In genomic region chr11:115888020-115888419, GRCm38 (mm10) we compare ENCODE assay signal across 24 mouse cellular contexts. TPM values are rescaled to one million over a fixed set of nuclear protein-coding genes. Genes with fewer than 3 reads are reported as not detected.
DNase-seq lines count a peak whose midpoint lies in the region; ATAC-seq and TF ChIP-seq lines count a peak whose summit lies in the region.
"Had no signal": no experiment of that assay in that cellular context is flagged by ENCODE, and none has a peak within 500 bp of the region (broad histone marks: within the 10 kb centered on the region; RNA-seq: fewer than 3 reads in every experiment).

No protein-coding gene starts in this region.

- H3K4me1 ChIP-seq in forebrain, postnatal 0 days (ENCODE audit: insufficient read depth), result no peaks in the 10 kb centered on the region
- no peaks in the 10 kb centered on the region for H3K4me1 ChIP-seq in forebrain, embryonic 10.5 days

- no peaks in the 10 kb centered on the region; the same call in 1 of the 2 replicates for H3K36me3 ChIP-seq in forebrain, postnatal 0 days (ENCODE audit: insufficient read depth)
- H3K36me3 ChIP-seq in forebrain, embryonic 10.5 days (replicated peaks), result peaks cover 3% of the 10 kb centered on the region
- H3K36me3 ChIP-seq: heart, embryonic 15.5 days had no signal

- no peak for TF ChIP-seq CTCF in forebrain, postnatal 0 days (IDR thresholded peaks at IDR 0.05; ENCODE audit: low read depth)

- no peaks in the 10 kb centered on the region for H3K9me3 ChIP-seq in forebrain, postnatal 0 days (ENCODE audit: low read length)
- no peaks in the 10 kb centered on the region for H3K9me3 ChIP-seq in forebrain, embryonic 10.5 days
- H3K9me3 ChIP-seq: heart, embryonic 12.5 days; heart, embryonic 15.5 days; hindbrain, embryonic 10.5 days had no signal

- H3K9ac ChIP-seq in forebrain, postnatal 0 days, result no peak overlapping the region
- H3K9ac ChIP-seq: heart, embryonic 12.5 days; heart, embryonic 15.5 days; hindbrain, embryonic 14.5 days had no signal

- WGBS in forebrain, postnatal 0 days, result 65% methylated on average over 5 of the region's 5 CpGs
- 91% methylated on average over 5 of the region's 5 CpGs for WGBS in forebrain, embryonic 10.5 days

- 0 out of 2 replicates have a peak, but pooled peaks have one; percentile 43 for ATAC-seq in forebrain, postnatal 0 days
- ATAC-seq: CD4-positive, CD25-positive, alpha-beta regulatory T cell, adult 4 months; forebrain, embryonic 14.5 days; intestine, postnatal 0 days had no signal

- no peak overlapping the region for H3K4me3 ChIP-seq in forebrain, postnatal 0 days (ENCODE audit: low read depth, low read length)
- H3K4me3 ChIP-seq in forebrain, embryonic 10.5 days, result no peak overlapping the region
- H3K4me3 ChIP-seq: heart, embryonic 12.5 days; heart, embryonic 15.5 days; hindbrain, embryonic 10.5 days had no signal

- H3K27ac ChIP-seq in forebrain, postnatal 0 days (ENCODE audit: low read depth, low read length), result no peak overlapping the region
- no peak overlapping the region for H3K27ac ChIP-seq in forebrain, embryonic 10.5 days
- H3K27ac ChIP-seq: heart, embryonic 15.5 days; hindbrain, embryonic 10.5 days; hindbrain, embryonic 14.5 days had no signal

- no peak overlapping the region for H3K4me2 ChIP-seq in forebrain, postnatal 0 days (ENCODE audit: low read depth)
- H3K4me2 ChIP-seq: heart, embryonic 12.5 days; heart, embryonic 15.5 days; hindbrain, embryonic 14.5 days had no signal

- DNase-seq in forebrain, postnatal 0 days, result peak; percentile 17
- DNase-seq in forebrain, embryonic 10.5 days (ENCODE audit: extremely low spot score, low spot score), result no peak
- DNase-seq in left cerebral cortex, postnatal 4 days, result peak; percentile 61
- DNase-seq in left cerebral cortex, postnatal 36 days (ENCODE audit: low spot score in 2 of 2), result no peak
- peak; percentile 8 for DNase-seq in thymus, postnatal 4 days
- DNase-seq in thymus, postnatal 36 days, result no peak
- DNase-seq: adrenal gland, adult 2 months; adrenal gland, postnatal 14 days; cerebellum, adult 11-12 months; cerebellum, adult 8-10 months; gastrocnemius, postnatal 10 days; gastrocnemius, postnatal 36 days; heart, postnatal 10 days; heart, postnatal 36 days had no signal

- intact Hi-C loops in left cerebral cortex, postnatal 4 days (cut with DNase I), result no loop called here
- intact Hi-C loops in left cerebral cortex, postnatal 36 days (cut with DNase I), result no loop called here

- H3K27me3 ChIP-seq in forebrain, postnatal 0 days (ENCODE audit: insufficient read depth, low read length), result no peaks in the 10 kb centered on the region
- H3K27me3 ChIP-seq in forebrain, embryonic 10.5 days (ENCODE audit: poor library complexity, severe bottlenecking), result peaks cover 15% of the 10 kb centered on the region

RNA-seq across cellular contexts. Expression of gene Smim5, which starts 11.7 kb away (rescaled TPM):
- 0.95 and 1.0 TPM in 2 replicates for total RNA-seq in forebrain, postnatal 0 days (2014; rRNA removed)
- 2.4 and 2.5 TPM in 2 replicates for polyA plus RNA-seq in forebrain, postnatal 0 days (2015; fragmentation: Nextera tagmentation; extraction: Ambion mirVana)
- 1.2 and 2.4 TPM in 2 replicates for polyA plus RNA-seq in forebrain, embryonic 10.5 days (2016; fragmentation: Nextera tagmentation; extraction: Ambion mirVana)
- total RNA-seq in left cerebral cortex, postnatal 4 days (2021), result not detected
- not detected for total RNA-seq in left cerebral cortex, postnatal 36 days (2021)

RNA-seq across cellular contexts. Expression of gene Smim6, which starts 23.8 kb away (rescaled TPM):
- not detected in 2 replicates for total RNA-seq in forebrain, postnatal 0 days (2014; rRNA removed)
- polyA plus RNA-seq in forebrain, postnatal 0 days (2015; fragmentation: Nextera tagmentation; extraction: Ambion mirVana), result 0.27 TPM in 1 of 2 replicates, not detected in the other
- polyA plus RNA-seq in forebrain, embryonic 10.5 days (2016; fragmentation: Nextera tagmentation; extraction: Ambion mirVana), result 0.83 and 1.7 TPM in 2 replicates
- total RNA-seq in left cerebral cortex, postnatal 4 days (2021), result not detected
- not detected for total RNA-seq in left cerebral cortex, postnatal 36 days (2021)
- total RNA-seq: adrenal gland, adult 2 months; adrenal gland, postnatal 14 days; gastrocnemius, postnatal 10 days; gastrocnemius, postnatal 36 days; heart, adult 8-10 months had no signal
- polyA plus RNA-seq: adrenal gland, adult 2 months; hindbrain, embryonic 14.5 days had no signal

RNA-seq across cellular contexts. Expression of gene Myo15b, which starts 29.8 kb away (rescaled TPM):
- total RNA-seq in forebrain, postnatal 0 days (2014; rRNA removed), result not detected in 2 replicates
- polyA plus RNA-seq in forebrain, postnatal 0 days (2015; fragmentation: Nextera tagmentation; extraction: Ambion mirVana), result 0.01 TPM in 1 of 2 replicates, not detected in the other
- polyA plus RNA-seq in forebrain, embryonic 10.5 days (2016; fragmentation: Nextera tagmentation; extraction: Ambion mirVana), result 0.06 and 0.11 TPM in 2 replicates
- total RNA-seq in left cerebral cortex, postnatal 4 days (2021), result under 1 TPM in 1 of 2 experiments, not detected in 1; 0.28 TPM
- under 1 TPM; 0.34 to 0.52 TPM for total RNA-seq in left cerebral cortex, postnatal 36 days (2021)
- total RNA-seq: gastrocnemius, postnatal 10 days; gastrocnemius, postnatal 36 days had no signal
- polyA plus RNA-seq: C2C12; CD4-positive, CD25-positive, alpha-beta regulatory T cell, adult 4 months; forebrain, embryonic 11.5 days; forebrain, embryonic 14.5 days; hindbrain, embryonic 14.5 days had no signal

RNA-seq across cellular contexts. Expression of gene Sap30bp, which starts 45.1 kb away (rescaled TPM):
- 60.4 and 70.9 TPM in 2 replicates for total RNA-seq in forebrain, postnatal 0 days (2014; rRNA removed)
- 49.5 and 59.4 TPM in 2 replicates for polyA plus RNA-seq in forebrain, postnatal 0 days (2015; fragmentation: Nextera tagmentation; extraction: Ambion mirVana)
- 50.3 and 52.2 TPM in 2 replicates for polyA plus RNA-seq in forebrain, embryonic 10.5 days (2016; fragmentation: Nextera tagmentation; extraction: Ambion mirVana)
- total RNA-seq in left cerebral cortex, postnatal 4 days (2021), result 10 to 100 TPM; 51.3 to 67.4 TPM
- 10 to 100 TPM; 47.6 to 48.3 TPM for total RNA-seq in left cerebral cortex, postnatal 36 days (2021)

RNA-seq across cellular contexts. Expression of gene Recql5, which starts 45.3 kb away (rescaled TPM):
- 14.5 and 18.9 TPM in 2 replicates for total RNA-seq in forebrain, postnatal 0 days (2014; rRNA removed)
- polyA plus RNA-seq in forebrain, postnatal 0 days (2015; fragmentation: Nextera tagmentation; extraction: Ambion mirVana), result 6.9 and 8.4 TPM in 2 replicates
- polyA plus RNA-seq in forebrain, embryonic 10.5 days (2016; fragmentation: Nextera tagmentation; extraction: Ambion mirVana), result 35.0 and 36.6 TPM in 2 replicates
- total RNA-seq in left cerebral cortex, postnatal 4 days (2021), result 10 to 100 TPM; 20.4 to 22.1 TPM
- 10 to 100 TPM; 23.4 to 30.7 TPM for total RNA-seq in left cerebral cortex, postnatal 36 days (2021)

Comparison
In these comparisons a context has a peak if more than half of its experiments do, and no peak if none do; other contexts are left out.
1. DNase-seq: peak in forebrain, postnatal 0 days (single experiment), left cerebral cortex, postnatal 4 days (single experiment) and thymus, postnatal 4 days (single experiment); none in forebrain, embryonic 10.5 days (single experiment), left cerebral cortex, postnatal 36 days (0 of 2) and thymus, postnatal 36 days (0 of 2).